18 mouse cellular contexts compared by ENCODE assay signal in the genomic region with DNA sequence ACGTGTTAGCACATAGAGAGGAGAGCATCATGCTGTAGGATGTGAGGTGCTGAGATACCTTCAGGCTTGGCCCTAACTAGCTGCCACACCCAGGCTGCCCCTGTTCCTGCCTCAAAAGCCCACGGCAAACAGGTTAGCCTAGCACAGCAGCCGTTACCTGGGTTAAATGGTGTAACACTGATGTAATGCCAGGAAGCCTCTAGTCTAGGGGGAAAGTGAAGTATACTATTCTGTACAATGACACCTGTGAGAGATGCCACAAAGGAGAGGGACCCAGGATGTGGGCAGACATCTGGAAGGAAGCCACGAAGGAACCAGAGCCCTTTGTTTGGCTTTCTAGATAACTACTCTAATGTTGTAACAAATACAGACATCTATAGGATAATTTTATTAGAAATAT.
"Had no signal": no experiment of that assay in that cellular context is flagged by ENCODE, and none has a peak within 500 bp of the region (broad histone marks: within the 10 kb centered on the region; RNA-seq: fewer than 3 reads in every experiment).

No protein-coding gene starts in this region.

- H3K4me1 ChIP-seq: neural tube, embryonic 13.5 days had no signal

- H3K27ac ChIP-seq: kidney, postnatal 0 days; layer of hippocampus, adult 2 months; limb, embryonic 10.5 days; limb, embryonic 13.5 days; liver, embryonic 14.5 days; macrophage; midbrain, embryonic 12.5 days; midbrain, embryonic 15.5 days; neural tube, embryonic 13.5 days had no signal

- H3K9ac ChIP-seq: limb, embryonic 13.5 days; liver, embryonic 14.5 days; liver, postnatal 0 days; lung, embryonic 14.5 days; midbrain, embryonic 12.5 days; midbrain, embryonic 15.5 days; neural tube, embryonic 13.5 days had no signal

- ATAC-seq: intestine, postnatal 0 days; liver, postnatal 0 days; lung, postnatal 0 days; midbrain, embryonic 15.5 days had no signal

- H3K36me3 ChIP-seq: limb, embryonic 10.5 days; midbrain, embryonic 12.5 days; midbrain, embryonic 15.5 days; neural tube, embryonic 13.5 days had no signal

- H3K4me3 ChIP-seq: layer of hippocampus, adult 2 months; limb, embryonic 10.5 days; limb, embryonic 13.5 days; midbrain, embryonic 12.5 days; midbrain, embryonic 15.5 days; neural tube, embryonic 13.5 days had no signal

- H3K4me2 ChIP-seq: limb, embryonic 13.5 days; lung, embryonic 14.5 days; midbrain, embryonic 12.5 days; midbrain, embryonic 15.5 days; neural tube, embryonic 13.5 days had no signal

- H3K9me3 ChIP-seq: limb, embryonic 10.5 days; limb, embryonic 13.5 days; midbrain, embryonic 12.5 days; midbrain, embryonic 15.5 days; neural tube, embryonic 13.5 days had no signal

- H3K27me3 ChIP-seq: limb, embryonic 13.5 days; midbrain, embryonic 12.5 days; midbrain, embryonic 15.5 days; neural tube, embryonic 13.5 days had no signal

- DNase-seq: kidney, adult 2 months; kidney, postnatal 25 days; layer of hippocampus, adult 9-11 months; liver; liver, postnatal 0 days; lung, embryonic 14.5 days; right cerebral cortex, postnatal 25 days had no signal
